Mouse (Mus musculus) kidney, adult 9 months (tissue): ENCODE data around the gene Zfp523.

Source experiments
- DNase-seq: peaks from one replicate; pipeline ENCODE4 v3.0.0; 2022

The Zfp523 gene

DNA sequence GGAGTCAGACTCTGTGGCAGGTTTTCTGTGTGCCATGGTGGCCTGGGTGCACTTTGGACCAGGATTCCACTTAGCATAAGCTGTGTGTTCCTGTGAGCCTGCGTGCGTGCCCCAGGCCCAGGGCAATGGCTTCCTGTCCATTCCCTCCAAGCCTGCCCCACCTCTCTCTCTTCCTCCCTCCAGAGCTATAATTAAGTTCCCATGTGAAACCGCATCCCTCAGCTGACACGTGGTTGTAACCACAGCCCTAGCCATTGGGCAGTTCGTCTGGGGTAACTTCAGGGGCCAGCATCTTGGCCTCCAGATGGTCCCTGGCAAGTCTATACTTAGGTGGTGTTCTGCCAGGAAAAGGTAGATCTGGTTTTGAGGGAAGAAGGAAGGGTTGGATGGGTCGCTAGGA, 70.7 kb downstream of the Zfp523 start:
- DNase-seq, result peak; percentile 38

DNA sequence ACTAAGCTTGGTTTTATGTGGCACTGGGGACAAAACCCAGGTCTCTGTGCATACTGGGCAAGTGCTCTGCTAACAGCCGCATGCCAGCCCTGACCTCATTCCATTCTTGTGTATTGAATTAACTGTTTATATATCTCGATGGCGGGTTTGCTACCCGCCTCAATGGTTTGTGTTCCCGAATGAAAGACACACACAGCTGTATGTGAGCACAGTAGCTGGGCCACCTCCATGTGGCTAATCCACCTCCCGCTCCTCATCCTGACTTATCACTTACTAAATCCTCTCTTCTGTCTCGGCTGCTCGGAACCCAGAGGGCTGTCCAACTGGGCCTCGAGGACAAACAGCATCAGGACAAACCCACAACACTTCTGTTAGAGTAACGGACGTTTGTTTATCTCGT, 72.1 kb downstream of the Zfp523 start:
- no peak for DNase-seq

DNA sequence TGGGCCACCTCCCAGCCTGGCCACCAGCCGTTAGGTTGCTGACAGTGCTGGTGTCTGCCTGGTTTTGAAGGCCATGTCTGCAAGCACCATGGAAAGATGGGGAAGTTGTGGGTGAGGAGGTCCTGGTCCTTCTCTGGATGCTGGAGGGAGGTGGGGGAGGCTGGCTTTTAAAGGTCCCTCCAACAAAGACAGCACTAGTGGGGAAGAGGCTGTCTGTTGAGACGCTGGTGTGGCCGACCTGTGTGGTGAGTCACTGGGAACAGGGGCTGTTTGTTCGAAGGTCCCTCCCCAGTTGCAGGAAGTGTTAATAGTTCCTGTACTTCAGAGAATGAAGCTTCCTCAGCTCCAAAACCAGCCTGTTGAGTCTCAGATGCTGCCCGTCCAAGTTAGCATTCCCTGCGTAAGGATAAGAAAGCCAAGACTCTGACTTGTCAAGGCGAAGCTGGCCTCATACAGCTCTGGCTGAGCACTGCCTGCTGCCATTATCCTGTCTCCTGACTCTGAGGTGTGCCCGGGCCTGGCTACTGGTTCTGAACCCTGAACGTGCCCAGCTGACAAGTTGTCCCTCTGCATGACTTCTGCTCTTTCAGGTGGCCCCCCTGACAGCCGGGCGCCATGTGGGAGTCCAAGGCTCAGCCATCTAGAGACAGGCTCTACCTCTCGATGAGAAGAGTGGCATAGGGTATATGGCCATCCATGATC, 74.8 kb downstream of the Zfp523 start:
- no peak for DNase-seq

DNA sequence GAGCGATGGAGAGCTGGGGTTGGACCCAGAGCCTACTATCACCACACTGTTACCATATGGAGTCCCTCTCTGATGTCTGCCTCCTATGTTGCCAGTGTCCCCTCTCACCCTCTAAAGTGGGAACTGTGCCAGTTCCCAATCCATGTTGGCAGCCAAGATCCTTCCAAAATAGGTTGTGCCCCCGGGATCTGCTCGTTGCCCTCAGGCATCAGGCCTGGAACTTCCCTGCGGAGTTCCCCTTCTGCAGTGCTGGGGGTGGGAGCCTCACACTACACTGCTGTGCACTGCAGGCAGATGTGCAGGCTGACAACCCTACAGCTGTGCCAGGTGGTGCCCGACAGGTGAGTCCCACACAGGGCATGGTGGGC, 75.3 kb downstream of the Zfp523 start:
- DNase-seq, result no peak

DNA sequence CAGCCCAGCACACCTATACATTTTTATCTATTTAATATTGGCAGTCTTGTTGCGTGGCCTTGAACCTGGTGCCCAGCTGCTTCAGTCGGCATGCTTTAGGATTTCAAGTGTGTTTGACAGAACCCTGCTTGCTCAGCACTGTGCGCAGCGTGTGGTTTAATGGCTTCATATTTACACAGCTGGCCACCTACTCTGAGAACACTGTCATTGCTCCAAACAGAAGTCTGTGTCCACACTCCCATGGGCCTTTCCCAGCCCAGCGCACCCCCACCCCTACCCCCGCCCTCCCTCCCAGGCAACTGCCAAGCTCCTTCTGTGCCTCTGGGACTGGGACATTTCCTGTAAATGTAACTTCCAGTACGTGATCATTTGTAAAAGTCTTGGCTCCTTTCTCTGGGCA, 76.3 kb downstream of the Zfp523 start:
- DNase-seq, result peak; percentile 31

DNA sequence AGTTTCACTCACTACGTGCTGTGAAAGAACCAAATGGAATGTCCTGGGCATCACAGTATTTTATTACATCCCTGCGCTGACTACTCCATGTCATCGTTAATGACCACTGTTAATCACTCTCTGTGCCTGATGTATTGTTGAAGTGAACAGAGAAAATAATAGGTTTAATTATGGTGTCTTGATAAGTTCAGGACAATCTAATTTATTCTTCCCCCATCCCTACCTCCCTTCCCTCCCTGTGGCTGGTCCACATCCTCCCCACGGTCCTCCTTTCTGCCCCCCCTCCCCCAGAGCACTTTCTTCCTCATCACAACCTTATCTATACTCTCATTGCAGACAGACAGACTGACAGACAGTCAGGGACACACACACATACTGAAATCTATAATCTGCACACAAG, 77.9 kb downstream of the Zfp523 start:
- DNase-seq, result no peak
